9 mouse cellular contexts compared by ENCODE assay signal in the genomic region with DNA sequence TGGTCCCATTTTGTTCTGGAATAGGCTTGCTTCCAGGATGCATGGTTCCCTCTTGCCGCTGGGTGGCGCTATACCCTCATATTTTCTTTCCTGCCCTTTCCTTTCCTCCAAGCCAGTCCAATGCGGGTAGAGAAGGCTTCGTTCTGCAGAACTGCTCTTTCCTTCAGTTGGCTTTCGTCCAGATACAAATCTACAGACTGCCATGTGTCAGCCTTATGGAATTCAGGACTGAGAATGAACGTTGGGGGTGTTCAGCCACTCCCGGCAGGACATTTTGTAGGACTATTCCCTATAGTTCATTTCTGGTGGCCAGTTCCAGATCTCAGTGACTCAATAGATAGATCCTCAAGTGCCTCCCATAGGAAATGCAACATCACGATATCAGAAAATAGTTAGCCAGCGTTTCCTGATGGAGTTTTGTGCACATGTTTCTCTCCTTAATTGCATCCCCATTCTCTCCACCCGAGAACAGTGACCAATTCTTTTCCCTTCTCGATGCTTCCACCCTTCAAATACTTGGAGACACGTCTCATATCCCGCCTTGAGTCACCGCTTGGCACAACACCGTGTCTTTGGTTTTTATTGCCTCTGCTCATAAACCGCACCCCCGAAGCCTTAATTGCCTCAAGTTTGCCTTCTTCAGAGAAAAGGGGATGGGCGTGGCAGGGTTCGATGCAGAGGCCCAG. TPM values are rescaled to one million over a fixed set of nuclear protein-coding genes. Genes with fewer than 3 reads are reported as not detected.
A peak's percentile ranks its signal among the peaks of the same experiment; 100 is the strongest.
DNase-seq lines count a peak whose midpoint lies in the region; ATAC-seq and TF ChIP-seq lines count a peak whose summit lies in the region.
"Had no signal": no experiment of that assay in that cellular context is flagged by ENCODE, and none has a peak within 500 bp of the region (broad histone marks: within the 10 kb centered on the region; RNA-seq: fewer than 3 reads in every experiment).

No protein-coding gene starts in this region.

- H3K36me3 ChIP-seq in forebrain, embryonic 13.5 days (ENCODE audit: poor library complexity, severe bottlenecking): no peaks in the 10 kb centered on the region

- no peak overlapping the region for H3K27ac ChIP-seq in forebrain, embryonic 13.5 days
- H3K27ac ChIP-seq in layer of hippocampus, adult 2 months: 0 out of 2 replicates have a peak overlapping the region, but pooled peaks have one; percentile 56

- peaks cover 29% of the 10 kb centered on the region for H3K4me1 ChIP-seq in forebrain, embryonic 13.5 days

- peak; percentile 96 for TF ChIP-seq CTCF in layer of hippocampus, adult 2 months (conservative IDR thresholded peaks at IDR 0.05)

- H3K4me2 ChIP-seq in forebrain, embryonic 13.5 days: no peak overlapping the region

- 0 out of 2 replicates have a peak, but pooled peaks have one; percentile 21 for ATAC-seq in cerebellum, adult (ENCODE audit: insufficient number of reproducible peaks, low FRiP score, low TSS enrichment)
- peak; percentile 78 for ATAC-seq in forebrain, embryonic 13.5 days

- H3K9ac ChIP-seq in forebrain, embryonic 13.5 days: no peak overlapping the region

- H3K27me3 ChIP-seq in forebrain, embryonic 13.5 days: no peaks in the 10 kb centered on the region

- H3K9me3 ChIP-seq in forebrain, embryonic 13.5 days (replicated peaks): peaks cover 1% of the 10 kb centered on the region; the same call in 1 of the 2 replicates

- peak; percentile 97 for DNase-seq in NIH3T3 (ENCODE audit: low read depth)
- peak; percentile 73 to 81 for DNase-seq in heart, postnatal 14 days
- peak; percentile 71 to 75 for DNase-seq in layer of hippocampus, adult 2 months (ENCODE audit: low spot score in 2 of 2)
- peak; percentile 84 for DNase-seq in lung, postnatal 10 days
- DNase-seq in retina, postnatal 1 day: peak; percentile 82
- peak; percentile 65 to 78 for DNase-seq in urinary bladder, postnatal 36 days (ENCODE audit: low spot score in 2 of 2)

- 40% methylated on average over 19 of the region's 19 CpGs for WGBS in forebrain, embryonic 13.5 days

- intact Hi-C loops in heart, postnatal 14 days (cut with DNase I): loop anchor here (1.0 to 5.0 kb wide), 3 partner anchors 127 to 577 kb away; no protein-coding TSS in a partner anchor

- no peak overlapping the region for H3K4me3 ChIP-seq in forebrain, embryonic 13.5 days
- peak overlapping the region; percentile 22; the same call in 1 of the 2 replicates for H3K4me3 ChIP-seq in layer of hippocampus, adult 2 months

RNA-seq across cellular contexts. Expression of a gene that starts 4.2 kb away (rescaled TPM):
- polyA plus RNA-seq in forebrain, embryonic 13.5 days (2015; fragmentation: Nextera tagmentation; extraction: Ambion mirVana): 0.41 and 0.48 TPM in 2 replicates
- total RNA-seq in heart, postnatal 14 days (2021): under 1 TPM in 1 of 2 experiments, not detected in 1; 0.86 TPM
- total RNA-seq in layer of hippocampus, adult 2 months (2021): under 1 TPM in 1 of 2 experiments, not detected in 1; 0.47 TPM
- total RNA-seq: neutrophil, adult 5-6 weeks had no signal

RNA-seq across cellular contexts. Expression of a gene that starts 52.2 kb away (rescaled TPM):
- 2.0 and 4.0 TPM in 2 replicates for polyA plus RNA-seq in forebrain, embryonic 13.5 days (2015; fragmentation: Nextera tagmentation; extraction: Ambion mirVana)
- total RNA-seq in heart, postnatal 14 days (2021): 10 to 100 TPM; 44.8 to 45.9 TPM
- total RNA-seq in layer of hippocampus, adult 2 months (2021): 10 to 100 TPM; 74.1 to 79.1 TPM

RNA-seq across cellular contexts. Expression of a gene that starts 52.2 kb away (rescaled TPM):
- 53.4 and 62.2 TPM in 2 replicates for polyA plus RNA-seq in forebrain, embryonic 13.5 days (2015; fragmentation: Nextera tagmentation; extraction: Ambion mirVana)
- 1 to 10 TPM; 6.3 to 7.8 TPM for total RNA-seq in heart, postnatal 14 days (2021)
- total RNA-seq in layer of hippocampus, adult 2 months (2021): 100 to 1,000 TPM; 161 to 166 TPM

Comparison
In these comparisons a context has a peak if more than half of its experiments do, and no peak if none do; other contexts are left out.
1. RNA of a gene that starts 52.2 kb away (total RNA-seq): 161 to 166 TPM in layer of hippocampus, adult 2 months; 6.3 to 7.8 TPM in heart, postnatal 14 days; every median in the first group is over 10 times any median in the second.
2. Peak in every context shown above with its lines, with median percentiles within 50 percentile points of each other: DNase-seq.